Mouse (Mus musculus) layer of hippocampus, adult 2 months (tissue): Measurements from ENCODE around the gene Pigq. TPM values are rescaled to one million over a fixed set of nuclear protein-coding genes. Genes with fewer than 3 reads are reported as not detected.

Source experiments
- DNase-seq, 2 experiments: peaks; one replicate each; pipeline ENCODE4 v3.0.0; 2022; ENCODE audit warnings: low spot score in 2 of 2
- H3K27ac ChIP-seq: fragments of 200-600 bp; 2 replicates; pipeline ENCODE4 v1.8.1; 2022
- H3K4me3 ChIP-seq: fragments of 200-600 bp; 2 replicates; pipeline ENCODE4 v1.8.1; 2022; ENCODE audit warnings: mild to moderate bottlenecking
- CTCF ChIP-seq: fragments of 200-600 bp; conservative IDR thresholded peaks from 2 replicates; pipeline ENCODE4 v1.8.1; 2022; ENCODE audit warnings: antibody characterized with exemption, mild to moderate bottlenecking, moderate library complexity
- total RNA-seq, 2 experiments: library from RNA; stranded (reverse); gene quantifications; 2 replicates each; pipeline ENCODE4 v1.2.3; 2021

The Pigq gene
- total RNA-seq, 2 experiments from 2014 or later, result 120 TPM

- Histone ChIP-seq H3K27ac (no peak overlapping the region), H3K4me3 (no peak overlapping the region)
- DNase-seq, result no peak
- TF ChIP-seq CTCF, result no peak
Measured at GRCm38 (mm10) chr17:25954671-25955070, 9.9 kb upstream of the Pigq start.

- TF ChIP-seq CTCF, result no peak
- DNase-seq, result no peak
- Histone ChIP-seq H3K4me3 (no peak overlapping the region), H3K27ac (0 out of 2 replicates have a peak overlapping the region, but pooled peaks have one; percentile 5)
Measured at GRCm38 (mm10) chr17:25953161-25953560, 8.4 kb upstream of the Pigq start.

- H3K4me3 ChIP-seq, result peak within 1 kb of the TSS; percentile 51
- peak within 1 kb of the TSS; percentile 69; the same call in 1 of the 2 replicates for H3K27ac ChIP-seq
- DNase-seq, result no peak
- no peak for TF ChIP-seq CTCF
Measured at GRCm38 (mm10) chr17:25951803-25952623, 7.3 kb upstream of the Pigq start, which contains the start of gene A930017K11Rik. A930017K11Rik (minus strand) TSS chr17:25952565.

GRCm38 (mm10) chr17:25951225-25951802, 6.6 kb upstream of the Pigq start:
- TF ChIP-seq CTCF, result no peak
- H3K27ac ChIP-seq, result peak overlapping the region; percentile 69; the same call in 1 of the 2 replicates
- no peak for DNase-seq
- H3K4me3 ChIP-seq, result peak overlapping the region; percentile 51

- no peak for TF ChIP-seq CTCF
- no peak overlapping the region for H3K27ac ChIP-seq
- no peak for DNase-seq
- no peak overlapping the region for H3K4me3 ChIP-seq
Measured at GRCm38 (mm10) chr17:25950706-25951105, 6.0 kb upstream of the Pigq start.

GRCm38 (mm10) chr17:25949981-25950380, 5.2 kb upstream of the Pigq start:
- Histone ChIP-seq H3K27ac (no peak overlapping the region), H3K4me3 (no peak overlapping the region)
- TF ChIP-seq CTCF, result no peak
- no peak for DNase-seq

GRCm38 (mm10) chr17:25948051-25948450, 3.3 kb upstream of the Pigq start:
- H3K4me3 ChIP-seq, result no peak overlapping the region
- TF ChIP-seq CTCF, result no peak
- H3K27ac ChIP-seq, result no peak overlapping the region
- no peak for DNase-seq

GRCm38 (mm10) chr17:25947576-25947975, 2.8 kb upstream of the Pigq start:
- TF ChIP-seq CTCF, result no peak
- Histone ChIP-seq H3K4me3 (no peak overlapping the region), H3K27ac (no peak overlapping the region)
- no peak for DNase-seq

GRCm38 (mm10) chr17:25946891-25947290, 2.2 kb upstream of the Pigq start:
- no peak overlapping the region for H3K27ac ChIP-seq
- no peak for TF ChIP-seq CTCF
- no peak overlapping the region for H3K4me3 ChIP-seq
- DNase-seq, result no peak

GRCm38 (mm10) chr17:25946349-25946748, 1.6 kb upstream of the Pigq start:
- H3K27ac ChIP-seq, result no peak overlapping the region
- TF ChIP-seq CTCF, result no peak
- no peak overlapping the region for H3K4me3 ChIP-seq
- DNase-seq, result no peak

GRCm38 (mm10) chr17:25945517-25946155, 900 bp upstream of the Pigq start:
- no peak for TF ChIP-seq CTCF
- no peak for DNase-seq
- no peak overlapping the region for H3K27ac ChIP-seq
- H3K4me3 ChIP-seq, result no peak overlapping the region

GRCm38 (mm10) chr17:25943769-25944168, 967 bp downstream of the Pigq start:
- H3K27ac ChIP-seq, result peak overlapping the region; percentile 39; the same call in 1 of the 2 replicates
- H3K4me3 ChIP-seq, result no peak overlapping the region
- no peak for DNase-seq
- TF ChIP-seq CTCF, result no peak

GRCm38 (mm10) chr17:25943221-25943620, 1.5 kb downstream of the Pigq start:
- no peak for DNase-seq
- Histone ChIP-seq H3K27ac (peak overlapping the region; percentile 39; the same call in 1 of the 2 replicates), H3K4me3 (no peak overlapping the region)
- no peak for TF ChIP-seq CTCF
